Mouse (Mus musculus): ENCODE results near the gene Cmtr2. TPM values are rescaled to one million over a fixed set of nuclear protein-coding genes. Genes with fewer than 3 reads are reported as not detected.

The Cmtr2 gene
- total and polyA plus RNA-seq, 3 experiments: 1.5 to 14.4 (median 12.2) TPM

DNA sequence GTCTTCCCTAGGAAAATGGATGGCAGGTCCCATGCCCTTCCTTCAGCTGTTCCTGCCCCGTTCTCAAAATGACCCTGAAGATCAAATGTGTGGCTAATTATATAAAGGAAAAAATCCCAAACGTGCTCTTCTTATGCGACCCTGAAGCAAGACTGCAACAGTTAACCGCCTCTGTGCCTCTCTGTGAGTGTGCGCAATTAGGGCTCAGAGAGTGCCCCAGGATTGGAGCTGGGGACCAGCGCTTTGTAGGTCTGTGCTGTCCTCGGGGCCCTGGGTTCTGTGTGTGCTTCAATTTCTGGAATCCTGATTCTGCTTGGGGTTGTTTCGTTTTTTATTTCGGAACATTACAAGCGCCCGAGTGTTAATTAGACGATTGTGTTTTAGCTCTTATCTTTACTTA is 51.8 kb downstream of the Cmtr2 start:
- Histone ChIP-seq H3K4me3 (ENCODE audit: low read depth, low read length) (no peak overlapping the region), H3K27me3 (ENCODE audit: insufficient read depth, low read length) (no peaks in the 10 kb centered on the region), H3K36me3 (replicated peaks) (no peaks in the 10 kb centered on the region), H3K4me1 (ENCODE audit: insufficient read depth, low read depth, low read length) (no peaks in the 10 kb centered on the region), H3K9me3 (replicated peaks) (peaks cover 31% of the 10 kb centered on the region)
- no peak for DNase-seq (ENCODE audit: low spot score)
- no peak for ATAC-seq (ENCODE audit: extremely low read depth, insufficient number of reproducible peaks, low FRiP score, poor library complexity, severe bottlenecking)
- TF ChIP-seq GATA1 (IDR thresholded peaks at IDR 0.05; ENCODE audit: borderline replicate concordance, low read length): no peak
- TF ChIP-seq POLR2AphosphoS5 (IDR thresholded peaks at IDR 0.05; ENCODE audit: insufficient replicate concordance, low read depth, low read length): no peak
- no peak for TF ChIP-seq GATA2 (IDR thresholded peaks at IDR 0.05; ENCODE audit: borderline replicate concordance, low read depth, low read length)

DNA sequence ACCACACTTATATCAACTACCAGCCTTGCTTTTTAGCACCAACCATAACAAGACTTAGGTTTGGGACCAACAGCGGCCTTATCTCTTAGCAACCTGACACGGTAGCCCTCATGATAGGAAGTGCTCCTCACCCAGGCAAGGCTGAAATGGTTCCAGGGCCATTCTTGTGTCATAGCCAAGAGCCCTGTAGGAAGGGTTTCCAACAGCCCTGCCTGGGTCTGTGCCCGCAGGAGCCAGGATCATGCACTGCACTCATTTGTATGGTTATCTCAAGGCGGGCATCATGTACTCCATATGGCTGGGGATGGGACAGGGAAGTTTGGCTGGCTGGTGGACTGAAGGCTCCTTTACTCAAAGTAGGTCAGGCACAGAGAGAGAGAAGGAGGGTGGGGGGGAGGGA is 55.2 kb downstream of the Cmtr2 start:
- H3K4me1 ChIP-seq (ENCODE audit: insufficient read depth, low read depth, low read length): no peaks in the 10 kb centered on the region

GRCm38 (mm10) chr8:110273394-110273793 is 57.9 kb downstream of the Cmtr2 start:
- Histone ChIP-seq H3K9me3 (replicated peaks) (peaks cover 44% of the 10 kb centered on the region), H3K4me1 (ENCODE audit: insufficient read depth, low read depth, low read length) (no peaks in the 10 kb centered on the region), H3K27me3 (ENCODE audit: insufficient read depth, low read length) (no peaks in the 10 kb centered on the region), H3K4me3 (ENCODE audit: low read depth, low read length) (no peak overlapping the region), H3K36me3 (replicated peaks) (no peaks in the 10 kb centered on the region)
- no peak for ATAC-seq (ENCODE audit: extremely low read depth, insufficient number of reproducible peaks, low FRiP score, poor library complexity, severe bottlenecking)
- DNase-seq (ENCODE audit: low spot score): no peak
- TF ChIP-seq GATA2 (IDR thresholded peaks at IDR 0.05; ENCODE audit: borderline replicate concordance, low read depth, low read length): no peak
- TF ChIP-seq CTCF (IDR thresholded peaks at IDR 0.05; ENCODE audit: low read depth, low read length): no peak
- no peak for TF ChIP-seq POLR2AphosphoS5 (IDR thresholded peaks at IDR 0.05; ENCODE audit: insufficient replicate concordance, low read depth, low read length)
- TF ChIP-seq GATA1 (IDR thresholded peaks at IDR 0.05; ENCODE audit: borderline replicate concordance, low read length): no peak
- TF ChIP-seq TAL1 (conservative IDR thresholded peaks at IDR 0.05; ENCODE audit: low read depth, low read length): no peak

More for the DNA sequence above, 55.2 kb downstream of the Cmtr2 start:
- no peak overlapping the region for H3K4me3 ChIP-seq (ENCODE audit: low read depth, low read length)
- no peaks in the 10 kb centered on the region for H3K36me3 ChIP-seq (replicated peaks)
- H3K27me3 ChIP-seq (ENCODE audit: insufficient read depth, low read length): no peaks in the 10 kb centered on the region
- no peak for ATAC-seq (ENCODE audit: extremely low read depth, insufficient number of reproducible peaks, low FRiP score, poor library complexity, severe bottlenecking)
- H3K9me3 ChIP-seq (replicated peaks): peaks cover 43% of the 10 kb centered on the region
- TF ChIP-seq POLR2AphosphoS5 (IDR thresholded peaks at IDR 0.05; ENCODE audit: insufficient replicate concordance, low read depth, low read length) (no peak), GATA2 (IDR thresholded peaks at IDR 0.05; ENCODE audit: borderline replicate concordance, low read depth, low read length) (no peak), GATA1 (IDR thresholded peaks at IDR 0.05; ENCODE audit: borderline replicate concordance, low read length) (no peak), TAL1 (conservative IDR thresholded peaks at IDR 0.05; ENCODE audit: low read depth, low read length) (no peak), CTCF (IDR thresholded peaks at IDR 0.05; ENCODE audit: low read depth, low read length) (no peak)
- no peak for DNase-seq (ENCODE audit: low spot score)

Other genes with a start within 250 kb of the Cmtr2 start
- gene Tat, start 225.2 kb upstream of the Cmtr2 start, total RNA-seq (2014; fragmentation: Nextera tagmentation): not detected in 2 replicates
- 0.22 TPM in 1 of 2 replicates, not detected in the other for gene Tat, start 225.2 kb upstream of the Cmtr2 start, total RNA-seq (2017)
- gene Tat, start 225.2 kb upstream of the Cmtr2 start, polyA plus RNA-seq (2012): not detected in 2 replicates
- not detected in 2 replicates for gene Chst4, start 175.9 kb upstream of the Cmtr2 start, total RNA-seq (2014; fragmentation: Nextera tagmentation)
- gene Chst4, start 175.9 kb upstream of the Cmtr2 start, total RNA-seq (2017): not detected in 2 replicates
- not detected in 2 replicates for gene Chst4, start 175.9 kb upstream of the Cmtr2 start, polyA plus RNA-seq (2012)
- not detected in 2 replicates for gene Zfp612, start 135.9 kb upstream of the Cmtr2 start, total RNA-seq (2014; fragmentation: Nextera tagmentation)
- 0.12 and 0.44 TPM in 2 replicates for gene Zfp612, start 135.9 kb upstream of the Cmtr2 start, total RNA-seq (2017)
- gene Zfp612, start 135.9 kb upstream of the Cmtr2 start, polyA plus RNA-seq (2012): not detected in 2 replicates
- gene Gm21964, start 114.5 kb upstream of the Cmtr2 start, total RNA-seq (2014; fragmentation: Nextera tagmentation): not detected in 2 replicates
- gene Gm21964, start 114.5 kb upstream of the Cmtr2 start, total RNA-seq (2017): 0.12 TPM in 1 of 2 replicates, not detected in the other
- not detected in 2 replicates for gene Gm21964, start 114.5 kb upstream of the Cmtr2 start, polyA plus RNA-seq (2012)
- not detected in 2 replicates for gene Gm17720, start 112.9 kb upstream of the Cmtr2 start, total RNA-seq (2014; fragmentation: Nextera tagmentation)
- not detected in 2 replicates for gene Gm17720, start 112.9 kb upstream of the Cmtr2 start, total RNA-seq (2017)
- not detected in 2 replicates for gene Gm17720, start 112.9 kb upstream of the Cmtr2 start, polyA plus RNA-seq (2012)
- gene Calb2, start 47.5 kb upstream of the Cmtr2 start, total RNA-seq (2014; fragmentation: Nextera tagmentation): not detected in 2 replicates
- gene Calb2, start 47.5 kb upstream of the Cmtr2 start, total RNA-seq (2017): not detected in 2 replicates
- not detected in 2 replicates for gene Calb2, start 47.5 kb upstream of the Cmtr2 start, polyA plus RNA-seq (2012)
- gene Hydin, start 51.3 kb downstream of the Cmtr2 start, total RNA-seq (2014; fragmentation: Nextera tagmentation): not detected in 2 replicates
- under 0.01 and 0.05 TPM in 2 replicates for gene Hydin, start 51.3 kb downstream of the Cmtr2 start, total RNA-seq (2017)
- gene Hydin, start 51.3 kb downstream of the Cmtr2 start, polyA plus RNA-seq (2012): not detected in 2 replicates

Measured in G1E (cell line).